ENCODE assay signal across 30 mouse cellular contexts in the genomic region with DNA sequence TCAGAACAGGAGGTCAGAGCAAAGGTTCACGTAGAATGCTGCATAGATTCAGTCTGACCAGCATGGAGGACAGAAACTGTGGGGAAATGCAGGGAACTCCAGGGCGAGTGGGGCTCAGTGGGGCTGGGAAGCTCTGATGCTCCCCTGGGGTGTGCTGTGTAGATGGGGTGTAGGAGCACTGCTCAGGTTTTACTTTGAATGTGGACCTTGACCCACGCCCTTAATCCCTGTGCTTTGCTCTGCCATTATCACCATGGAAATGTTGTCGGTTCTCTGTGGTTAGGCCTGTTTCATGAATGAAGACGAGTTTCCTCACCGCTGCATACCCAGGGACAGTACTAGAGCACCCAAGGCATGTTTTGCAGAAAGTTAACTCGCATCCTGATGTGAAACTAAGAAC.
"Had no signal": no experiment of that assay in that cellular context is flagged by ENCODE, and none has a peak within 500 bp of the region (broad histone marks: within the 10 kb centered on the region; RNA-seq: fewer than 3 reads in every experiment).

No protein-coding gene starts in this region.

- ATAC-seq: liver, postnatal 0 days; midbrain, embryonic 13.5 days; midbrain, embryonic 15.5 days; midbrain, embryonic 16.5 days had no signal

- H3K27me3 ChIP-seq: limb, embryonic 12.5 days; limb, embryonic 13.5 days; limb, embryonic 15.5 days; liver, embryonic 12.5 days; liver, embryonic 13.5 days; liver, embryonic 15.5 days; lung, embryonic 15.5 days; megakaryocyte, embryonic 14.5 days; midbrain, embryonic 12.5 days; midbrain, embryonic 13.5 days; midbrain, embryonic 15.5 days; neural tube, embryonic 12.5 days had no signal

- H3K4me3 ChIP-seq: limb, embryonic 10.5 days; limb, embryonic 12.5 days; limb, embryonic 13.5 days; limb, embryonic 15.5 days; liver, embryonic 12.5 days; liver, embryonic 13.5 days; liver, embryonic 15.5 days; lung, embryonic 15.5 days; midbrain, embryonic 10.5 days; midbrain, embryonic 12.5 days; midbrain, embryonic 13.5 days; midbrain, embryonic 15.5 days; myocyte; neural tube, embryonic 12.5 days had no signal

- H3K9me3 ChIP-seq: limb, embryonic 10.5 days; limb, embryonic 12.5 days; limb, embryonic 13.5 days; limb, embryonic 15.5 days; liver, embryonic 12.5 days; liver, embryonic 13.5 days; liver, embryonic 15.5 days; lung, embryonic 15.5 days; megakaryocyte, embryonic 14.5 days; midbrain, embryonic 10.5 days; midbrain, embryonic 12.5 days; midbrain, embryonic 13.5 days; midbrain, embryonic 15.5 days; neural tube, embryonic 12.5 days had no signal

- H3K27ac ChIP-seq: limb, embryonic 10.5 days; limb, embryonic 12.5 days; limb, embryonic 13.5 days; limb, embryonic 15.5 days; liver, embryonic 12.5 days; liver, embryonic 13.5 days; liver, embryonic 14.5 days; liver, embryonic 15.5 days; lung, embryonic 15.5 days; macrophage; midbrain, embryonic 10.5 days; midbrain, embryonic 12.5 days; midbrain, embryonic 13.5 days; midbrain, embryonic 15.5 days; neural tube, embryonic 12.5 days had no signal

- H3K4me2 ChIP-seq: limb, embryonic 12.5 days; limb, embryonic 13.5 days; limb, embryonic 15.5 days; liver, embryonic 11.5 days; liver, embryonic 12.5 days; liver, embryonic 13.5 days; liver, embryonic 15.5 days; lung, embryonic 14.5 days; lung, embryonic 15.5 days; midbrain, embryonic 11.5 days; midbrain, embryonic 12.5 days; midbrain, embryonic 13.5 days; midbrain, embryonic 15.5 days; neural tube, embryonic 12.5 days had no signal

- H3K4me1 ChIP-seq: limb, embryonic 10.5 days; limb, embryonic 12.5 days; limb, embryonic 13.5 days; limb, embryonic 15.5 days; midbrain, embryonic 12.5 days; midbrain, embryonic 13.5 days; midbrain, embryonic 15.5 days; neural tube, embryonic 12.5 days had no signal

- H3K9ac ChIP-seq: limb, embryonic 12.5 days; limb, embryonic 13.5 days; limb, embryonic 15.5 days; liver, embryonic 12.5 days; liver, embryonic 13.5 days; liver, embryonic 14.5 days; liver, embryonic 15.5 days; liver, postnatal 0 days; lung, embryonic 14.5 days; lung, embryonic 15.5 days; midbrain, embryonic 12.5 days; midbrain, embryonic 13.5 days; midbrain, embryonic 15.5 days; neural tube, embryonic 12.5 days had no signal

- DNase-seq: left cerebral cortex, postnatal 4 days; liver; liver, embryonic 13.5 days; liver, postnatal 0 days; lung, adult 18-20 months; lung, adult 2 months; lung, embryonic 14.5 days; lung, postnatal 10 days; lung, postnatal 14 days; lung, postnatal 36 days; midbrain, embryonic 14.5 days had no signal
